Mouse (Mus musculus) E14TG2a.4 (cell line): ENCODE data around the gene App.

ENCODE experiments used
- CTCF ChIP-seq: conservative IDR thresholded peaks from 2 replicates; pipeline ENCODE4 v1.5.1; 2014; ENCODE audit warnings: low read length
- NANOG ChIP-seq: IDR thresholded peaks from 2 replicates; pipeline ENCODE4 v1.6.1; 2014; ENCODE audit warnings: borderline replicate concordance, low read length, mixed read lengths
- POU5F1 ChIP-seq: IDR thresholded peaks from 2 replicates; pipeline ENCODE4 v1.6.1; 2014; ENCODE audit warnings: low read length, borderline replicate concordance

- TF ChIP-seq CTCF (no peak), NANOG (no peak), POU5F1 (no peak)
Measured at GRCm38 (mm10) chr16:85072624-85073023, 100.9 kb downstream of the App start.
